Mouse (Mus musculus): ENCODE results near the gene Tmx2. TPM values are rescaled to one million over a fixed set of nuclear protein-coding genes. Genes with fewer than 3 reads are reported as not detected.

Gene Tmx2
- polyA plus RNA-seq, 2 experiments, result 66.0 to 93.0 TPM

GRCm38 (mm10) chr2:84715562-84716361 is 36.8 kb upstream of the Tmx2 start:
- H3K4me1 ChIP-seq (ENCODE audit: control insufficient read depth, insufficient read depth, low read length), result peaks cover 8% of the 10 kb centered on the region; the same call in 1 of the 2 replicates
- peak; percentile 98 for DNase-seq (ENCODE audit: low spot score)

GRCm38 (mm10) chr2:84714811-84715561 is 36.0 kb upstream of the Tmx2 start, which contains the start of gene Zdhhc5:
Gene Zdhhc5, minus strand, starts transcription at chr2:84715180.
- H3K9me3 ChIP-seq (ENCODE audit: control insufficient read depth, low read length), result no peaks in the 10 kb centered on the region
- peaks cover 10% of the 10 kb centered on the region for H3K36me3 ChIP-seq (ENCODE audit: control insufficient read depth, insufficient read depth, low read length)
- H3K9ac ChIP-seq (ENCODE audit: low read depth, low read length, severe bottlenecking), result peak within 1 kb of the TSS; percentile 92
- 3% methylated on average over 61 of the region's 107 CpGs for WGBS
- H3K4me3 ChIP-seq (replicated peaks; ENCODE audit: low read length), result peak within 1 kb of the TSS; percentile 92
- TF ChIP-seq POLR2A (IDR thresholded peaks at IDR 0.05; ENCODE audit: borderline replicate concordance, extremely low read depth, insufficient read depth, insufficient read length), result peak; percentile 97; the same call in 1 of the 2 replicates
- peak; percentile 92 for ATAC-seq (ENCODE audit: low FRiP score, low read depth)
- peak; percentile 98 for DNase-seq (ENCODE audit: low spot score)
- peak within 1 kb of the TSS; percentile 82 for H3K4me2 ChIP-seq (replicated peaks; ENCODE audit: low read depth, low read length, severe bottlenecking)
- H3K27ac ChIP-seq (replicated peaks; ENCODE audit: low read depth, low read length), result peak within 1 kb of the TSS; percentile 92
- H3K27me3 ChIP-seq (ENCODE audit: control insufficient read depth, insufficient read depth, low read length), result no peaks in the 10 kb centered on the region
- peaks cover 8% of the 10 kb centered on the region; the same call in 1 of the 2 replicates for H3K4me1 ChIP-seq (ENCODE audit: control insufficient read depth, insufficient read depth, low read length)

More at GRCm38 (mm10) chr2:84715562-84716361, 36.8 kb upstream of the Tmx2 start:
- Histone ChIP-seq H3K9me3 (ENCODE audit: control insufficient read depth, low read length) (no peaks in the 10 kb centered on the region), H3K27me3 (ENCODE audit: control insufficient read depth, insufficient read depth, low read length) (no peaks in the 10 kb centered on the region), H3K36me3 (ENCODE audit: control insufficient read depth, insufficient read depth, low read length) (peaks cover 2% of the 10 kb centered on the region), H3K4me2 (replicated peaks; ENCODE audit: low read depth, low read length, severe bottlenecking) (peak overlapping the region; percentile 82), H3K9ac (ENCODE audit: low read depth, low read length, severe bottlenecking) (peak overlapping the region; percentile 92), H3K4me3 (replicated peaks; ENCODE audit: low read length) (peak overlapping the region; percentile 92), H3K27ac (replicated peaks; ENCODE audit: low read depth, low read length) (peak overlapping the region; percentile 92)
- TF ChIP-seq POLR2A (IDR thresholded peaks at IDR 0.05; ENCODE audit: borderline replicate concordance, extremely low read depth, insufficient read depth, insufficient read length), result peak; percentile 41; the same call in 1 of the 2 replicates
- WGBS, result under 1% methylated on average over 33 of the region's 33 CpGs
- peak; percentile 96 for ATAC-seq (ENCODE audit: low FRiP score, low read depth)

GRCm38 (mm10) chr2:84714422-84714810 is 35.5 kb upstream of the Tmx2 start:
- peak overlapping the region; percentile 92 for H3K27ac ChIP-seq (replicated peaks; ENCODE audit: low read depth, low read length)
- 0% methylated on average over 12 of the region's 26 CpGs for WGBS
- peak; percentile 2; the same call in 1 of the 2 replicates for ATAC-seq (ENCODE audit: low FRiP score, low read depth)

GRCm38 (mm10) chr2:84711898-84712297 is 33.0 kb upstream of the Tmx2 start:
- 83% methylated on average over 2 of the region's 2 CpGs for WGBS
- Histone ChIP-seq H3K4me3 (replicated peaks; ENCODE audit: low read length) (no peak overlapping the region), H3K27ac (replicated peaks; ENCODE audit: low read depth, low read length) (no peak overlapping the region), H3K4me1 (ENCODE audit: control insufficient read depth, insufficient read depth, low read length) (peaks cover 8% of the 10 kb centered on the region; the same call in 1 of the 2 replicates), H3K36me3 (ENCODE audit: control insufficient read depth, insufficient read depth, low read length) (peaks cover 34% of the 10 kb centered on the region), H3K4me2 (replicated peaks; ENCODE audit: low read depth, low read length, severe bottlenecking) (no peak overlapping the region), H3K9me3 (ENCODE audit: control insufficient read depth, low read length) (no peaks in the 10 kb centered on the region), H3K27me3 (ENCODE audit: control insufficient read depth, insufficient read depth, low read length) (no peaks in the 10 kb centered on the region), H3K9ac (ENCODE audit: low read depth, low read length, severe bottlenecking) (no peak overlapping the region)
- DNase-seq (ENCODE audit: low spot score), result no peak
- no peak for ATAC-seq (ENCODE audit: low FRiP score, low read depth)
- no peak for TF ChIP-seq POLR2A (IDR thresholded peaks at IDR 0.05; ENCODE audit: borderline replicate concordance, extremely low read depth, insufficient read depth, insufficient read length)

More at GRCm38 (mm10) chr2:84714422-84714810, 35.5 kb upstream of the Tmx2 start:
- TF ChIP-seq POLR2A (IDR thresholded peaks at IDR 0.05; ENCODE audit: borderline replicate concordance, extremely low read depth, insufficient read depth, insufficient read length), result no peak
- H3K4me1 ChIP-seq (ENCODE audit: control insufficient read depth, insufficient read depth, low read length), result peaks cover 8% of the 10 kb centered on the region; the same call in 1 of the 2 replicates
- H3K4me3 ChIP-seq (replicated peaks; ENCODE audit: low read length), result peak overlapping the region; percentile 92
- no peaks in the 10 kb centered on the region for H3K9me3 ChIP-seq (ENCODE audit: control insufficient read depth, low read length)
- H3K4me2 ChIP-seq (replicated peaks; ENCODE audit: low read depth, low read length, severe bottlenecking), result peak overlapping the region; percentile 58
- no peaks in the 10 kb centered on the region for H3K27me3 ChIP-seq (ENCODE audit: control insufficient read depth, insufficient read depth, low read length)
- no peak for DNase-seq (ENCODE audit: low spot score)
- peak overlapping the region; percentile 92 for H3K9ac ChIP-seq (ENCODE audit: low read depth, low read length, severe bottlenecking)
- H3K36me3 ChIP-seq (ENCODE audit: control insufficient read depth, insufficient read depth, low read length), result peaks cover 14% of the 10 kb centered on the region

GRCm38 (mm10) chr2:84707523-84707922 is 28.6 kb upstream of the Tmx2 start:
- no peaks in the 10 kb centered on the region for H3K9me3 ChIP-seq (ENCODE audit: control insufficient read depth, low read length)
- no peak overlapping the region for H3K4me2 ChIP-seq (replicated peaks; ENCODE audit: low read depth, low read length, severe bottlenecking)
- TF ChIP-seq POLR2A (IDR thresholded peaks at IDR 0.05; ENCODE audit: borderline replicate concordance, extremely low read depth, insufficient read depth, insufficient read length), result no peak
- H3K4me1 ChIP-seq (ENCODE audit: control insufficient read depth, insufficient read depth, low read length), result peaks cover 1% of the 10 kb centered on the region; the same call in 1 of the 2 replicates
- ATAC-seq (ENCODE audit: low FRiP score, low read depth) (no peak), DNase-seq (ENCODE audit: low spot score) (no peak)
- no peak overlapping the region for H3K9ac ChIP-seq (ENCODE audit: low read depth, low read length, severe bottlenecking)
- 26% methylated on average over 1 of the region's 1 CpGs for WGBS
- no peak overlapping the region for H3K27ac ChIP-seq (replicated peaks; ENCODE audit: low read depth, low read length)
- no peaks in the 10 kb centered on the region for H3K27me3 ChIP-seq (ENCODE audit: control insufficient read depth, insufficient read depth, low read length)
- peaks cover 57% of the 10 kb centered on the region for H3K36me3 ChIP-seq (ENCODE audit: control insufficient read depth, insufficient read depth, low read length)
- no peak overlapping the region for H3K4me3 ChIP-seq (replicated peaks; ENCODE audit: low read length)

All from limb, embryonic 14.5 days (tissue).